Mouse (Mus musculus): ENCODE data around the gene Sdc3. TPM values are rescaled to one million over a fixed set of nuclear protein-coding genes. Genes with fewer than 3 reads are reported as not detected.

Gene Sdc3
- total and polyA plus RNA-seq, 2 experiments from 2014 or later = 9.4 to 44.2 TPM

- H3K9ac ChIP-seq (replicated peaks; ENCODE audit: low read depth, low read length) = no peak overlapping the region
- no peak overlapping the region for H3K4me2 ChIP-seq (ENCODE audit: low read depth, low read length)
- no peaks in the 10 kb centered on the region for H3K27me3 ChIP-seq (ENCODE audit: control insufficient read depth, insufficient read depth, low read length)
- ATAC-seq (ENCODE audit: insufficient read depth, low read depth) (no peak), DNase-seq (ENCODE audit: low spot score) (no peak)
- H3K27ac ChIP-seq (ENCODE audit: low read depth) = no peak overlapping the region
- TF ChIP-seq CTCF (IDR thresholded peaks at IDR 0.05; ENCODE audit: low read depth) (no peak), EP300 (IDR thresholded peaks at IDR 0.05; ENCODE audit: low read depth) (no peak)
- WGBS = 53% methylated on average over 5 of the region's 5 CpGs
- no peaks in the 10 kb centered on the region for H3K9me3 ChIP-seq (replicated peaks; ENCODE audit: control insufficient read depth, low read length)
- H3K36me3 ChIP-seq (replicated peaks; ENCODE audit: control insufficient read depth, insufficient read depth, low read length) = no peaks in the 10 kb centered on the region
- no peak overlapping the region for H3K4me3 ChIP-seq (ENCODE audit: low read depth, low read length)
- peaks cover 33% of the 10 kb centered on the region for H3K4me1 ChIP-seq (ENCODE audit: control insufficient read depth, insufficient read depth)
Measured at GRCm38 (mm10) chr4:130799582-130799981, 7.2 kb downstream of the Sdc3 start.

DNA sequence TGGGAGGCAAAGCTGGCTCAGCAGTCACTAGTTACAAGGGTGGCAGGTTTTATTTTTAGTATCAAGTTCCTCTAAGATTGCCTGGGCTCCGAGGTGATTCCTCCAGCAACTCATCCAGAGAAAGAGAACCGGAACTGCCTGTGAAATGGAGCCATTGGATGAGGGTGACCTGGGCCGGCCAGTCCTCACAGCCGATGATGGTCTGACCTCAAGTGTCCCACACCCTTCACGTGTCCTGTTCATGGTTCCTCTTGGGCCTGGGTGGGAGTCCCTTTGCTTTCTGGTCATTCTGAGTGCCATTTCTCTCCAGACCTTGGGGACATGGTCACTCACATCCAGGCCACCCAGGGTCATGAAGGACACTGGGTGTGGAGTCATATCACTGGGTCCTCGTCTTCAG lies 7.8 kb downstream of the Sdc3 start:
- no peaks in the 10 kb centered on the region for H3K36me3 ChIP-seq (replicated peaks; ENCODE audit: control insufficient read depth, insufficient read depth, low read length)
- TF ChIP-seq EP300 (IDR thresholded peaks at IDR 0.05; ENCODE audit: low read depth) (no peak), CTCF (IDR thresholded peaks at IDR 0.05; ENCODE audit: low read depth) (no peak)
- H3K27me3 ChIP-seq (ENCODE audit: control insufficient read depth, insufficient read depth, low read length) = no peaks in the 10 kb centered on the region
- no peak overlapping the region for H3K27ac ChIP-seq (ENCODE audit: low read depth)
- no peak for ATAC-seq (ENCODE audit: insufficient read depth, low read depth)
- H3K9ac ChIP-seq (replicated peaks; ENCODE audit: low read depth, low read length) = no peak overlapping the region
- peaks cover 37% of the 10 kb centered on the region for H3K4me1 ChIP-seq (ENCODE audit: control insufficient read depth, insufficient read depth)
- H3K4me2 ChIP-seq (ENCODE audit: low read depth, low read length) = no peak overlapping the region
- 63% methylated on average over 6 of the region's 6 CpGs for WGBS
- no peak for DNase-seq (ENCODE audit: low spot score)
- H3K9me3 ChIP-seq (replicated peaks; ENCODE audit: control insufficient read depth, low read length) = no peaks in the 10 kb centered on the region
- H3K4me3 ChIP-seq (ENCODE audit: low read depth, low read length) = no peak overlapping the region

DNA sequence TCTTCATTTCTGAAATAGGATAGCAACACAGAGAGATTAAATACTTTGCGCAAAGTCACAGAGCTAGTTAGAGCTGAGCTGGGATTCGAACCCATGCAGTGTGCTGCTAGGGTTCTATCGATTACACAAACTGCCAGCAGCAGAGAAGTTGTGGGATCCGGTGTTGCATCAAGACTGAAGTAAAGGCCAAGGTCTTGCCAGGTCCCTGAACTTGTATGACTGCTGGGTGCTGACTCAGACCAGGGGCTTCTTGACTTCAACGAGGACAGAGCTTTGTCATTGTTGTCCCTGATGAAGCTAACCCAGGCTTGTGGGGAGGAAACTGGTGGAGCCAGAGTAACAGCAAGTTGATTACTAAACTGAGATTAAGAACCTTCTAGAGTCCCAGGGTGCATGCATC lies 8.9 kb downstream of the Sdc3 start:
- no peak overlapping the region for H3K9ac ChIP-seq (replicated peaks; ENCODE audit: low read depth, low read length)
- no peaks in the 10 kb centered on the region for H3K27me3 ChIP-seq (ENCODE audit: control insufficient read depth, insufficient read depth, low read length)
- DNase-seq (ENCODE audit: low spot score) (no peak), ATAC-seq (ENCODE audit: insufficient read depth, low read depth) (no peak)
- H3K36me3 ChIP-seq (replicated peaks; ENCODE audit: control insufficient read depth, insufficient read depth, low read length) = no peaks in the 10 kb centered on the region
- H3K4me1 ChIP-seq (ENCODE audit: control insufficient read depth, insufficient read depth) = peaks cover 40% of the 10 kb centered on the region
- no peak overlapping the region for H3K27ac ChIP-seq (ENCODE audit: low read depth)
- H3K4me2 ChIP-seq (ENCODE audit: low read depth, low read length) = no peak overlapping the region
- WGBS = 87% methylated on average over 5 of the region's 5 CpGs
- TF ChIP-seq EP300 (IDR thresholded peaks at IDR 0.05; ENCODE audit: low read depth) (no peak), CTCF (IDR thresholded peaks at IDR 0.05; ENCODE audit: low read depth) (no peak)
- no peak overlapping the region for H3K4me3 ChIP-seq (ENCODE audit: low read depth, low read length)
- H3K9me3 ChIP-seq (replicated peaks; ENCODE audit: control insufficient read depth, low read length) = no peaks in the 10 kb centered on the region

DNA sequence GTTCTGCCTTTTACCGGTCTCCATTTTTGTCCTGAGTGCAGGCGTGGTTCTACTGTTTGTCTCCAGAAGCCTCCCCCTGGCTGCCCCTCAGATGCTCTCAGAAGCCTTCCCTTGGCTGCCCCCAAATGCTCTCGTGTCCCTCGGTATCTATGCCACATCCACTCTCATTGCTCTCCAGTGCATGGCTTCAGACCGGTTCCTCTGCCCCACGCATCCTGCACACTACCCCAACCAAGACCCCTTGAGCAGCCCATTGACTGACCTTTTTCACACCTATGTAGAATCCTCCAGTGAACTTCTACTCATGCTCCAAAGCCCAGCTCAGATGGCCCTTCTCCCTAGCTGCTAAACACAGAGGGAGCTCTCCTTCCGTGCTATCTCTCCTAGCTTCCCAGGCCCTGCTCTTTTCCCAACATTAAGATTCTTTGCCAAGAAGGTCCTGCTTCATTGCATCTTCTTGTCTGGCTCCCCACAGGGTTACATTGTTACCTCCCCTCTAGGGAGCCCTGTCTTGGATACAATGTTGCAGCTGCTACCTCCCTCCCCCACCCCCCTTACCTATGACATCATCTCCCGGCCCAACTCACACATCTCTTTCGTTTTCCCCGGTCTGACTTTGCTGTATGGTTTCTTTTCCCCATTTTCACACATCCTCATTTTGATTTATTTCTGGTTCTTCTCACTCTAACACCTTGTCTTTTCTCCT lies 9.4 kb downstream of the Sdc3 start:
- H3K4me2 ChIP-seq (ENCODE audit: low read depth, low read length) = peak overlapping the region; percentile 46
- peak overlapping the region; percentile 79 for H3K27ac ChIP-seq (ENCODE audit: low read depth)
- H3K36me3 ChIP-seq (replicated peaks; ENCODE audit: control insufficient read depth, insufficient read depth, low read length) = no peaks in the 10 kb centered on the region
- 0 out of 2 replicates have a peak overlapping the region, but pooled peaks have one; percentile 12 for H3K4me3 ChIP-seq (ENCODE audit: low read depth, low read length)
- no peaks in the 10 kb centered on the region for H3K27me3 ChIP-seq (ENCODE audit: control insufficient read depth, insufficient read depth, low read length)
- peak; percentile 61 for DNase-seq (ENCODE audit: low spot score)
- no peak for TF ChIP-seq EP300 (IDR thresholded peaks at IDR 0.05; ENCODE audit: low read depth)
- TF ChIP-seq CTCF (IDR thresholded peaks at IDR 0.05; ENCODE audit: low read depth) = no peak
- peaks cover 38% of the 10 kb centered on the region for H3K4me1 ChIP-seq (ENCODE audit: control insufficient read depth, insufficient read depth)
- 58% methylated on average over 10 of the region's 10 CpGs for WGBS
- H3K9me3 ChIP-seq (replicated peaks; ENCODE audit: control insufficient read depth, low read length) = no peaks in the 10 kb centered on the region
- H3K9ac ChIP-seq (replicated peaks; ENCODE audit: low read depth, low read length) = 0 out of 2 replicates have a peak overlapping the region, but pooled peaks have one; percentile 6
- peak; percentile 49 for ATAC-seq (ENCODE audit: insufficient read depth, low read depth)

- TF ChIP-seq CTCF (IDR thresholded peaks at IDR 0.05; ENCODE audit: low read depth) = no peak
- no peak for TF ChIP-seq EP300 (IDR thresholded peaks at IDR 0.05; ENCODE audit: low read depth)
- H3K4me3 ChIP-seq (ENCODE audit: low read depth, low read length) = no peak overlapping the region
- no peaks in the 10 kb centered on the region for H3K36me3 ChIP-seq (replicated peaks; ENCODE audit: control insufficient read depth, insufficient read depth, low read length)
- 38% methylated on average over 2 of the region's 2 CpGs for WGBS
- no peak overlapping the region for H3K27ac ChIP-seq (ENCODE audit: low read depth)
- no peaks in the 10 kb centered on the region for H3K9me3 ChIP-seq (replicated peaks; ENCODE audit: control insufficient read depth, low read length)
- H3K4me1 ChIP-seq (ENCODE audit: control insufficient read depth, insufficient read depth) = peaks cover 23% of the 10 kb centered on the region
- no peak for DNase-seq (ENCODE audit: low spot score)
- ATAC-seq (ENCODE audit: insufficient read depth, low read depth) = no peak
- no peaks in the 10 kb centered on the region for H3K27me3 ChIP-seq (ENCODE audit: control insufficient read depth, insufficient read depth, low read length)
- no peak overlapping the region for H3K9ac ChIP-seq (replicated peaks; ENCODE audit: low read depth, low read length)
- H3K4me2 ChIP-seq (ENCODE audit: low read depth, low read length) = no peak overlapping the region
Measured at GRCm38 (mm10) chr4:130803591-130803990, 11.3 kb downstream of the Sdc3 start.

GRCm38 (mm10) chr4:130804292-130804691 lies 12.0 kb downstream of the Sdc3 start:
- 56% methylated on average over 2 of the region's 2 CpGs for WGBS
- H3K9ac ChIP-seq (replicated peaks; ENCODE audit: low read depth, low read length) = no peak overlapping the region
- ATAC-seq (ENCODE audit: insufficient read depth, low read depth) (no peak), DNase-seq (ENCODE audit: low spot score) (no peak)
- H3K4me2 ChIP-seq (ENCODE audit: low read depth, low read length) = no peak overlapping the region
- TF ChIP-seq CTCF (IDR thresholded peaks at IDR 0.05; ENCODE audit: low read depth) (no peak), EP300 (IDR thresholded peaks at IDR 0.05; ENCODE audit: low read depth) (no peak)
- no peaks in the 10 kb centered on the region for H3K27me3 ChIP-seq (ENCODE audit: control insufficient read depth, insufficient read depth, low read length)
- H3K27ac ChIP-seq (ENCODE audit: low read depth) = no peak overlapping the region
- no peaks in the 10 kb centered on the region for H3K36me3 ChIP-seq (replicated peaks; ENCODE audit: control insufficient read depth, insufficient read depth, low read length)
- no peaks in the 10 kb centered on the region for H3K9me3 ChIP-seq (replicated peaks; ENCODE audit: control insufficient read depth, low read length)
- H3K4me3 ChIP-seq (ENCODE audit: low read depth, low read length) = no peak overlapping the region
- peaks cover 17% of the 10 kb centered on the region for H3K4me1 ChIP-seq (ENCODE audit: control insufficient read depth, insufficient read depth)
